ENCODE assay signal across 10 mouse cellular contexts in genomic region chr13:49372370-49373060, GRCm38 (mm10). TPM values are rescaled to one million over a fixed set of nuclear protein-coding genes. Genes with fewer than 3 reads are reported as not detected.
DNase-seq lines count a peak whose midpoint lies in the region; ATAC-seq lines count a peak whose summit lies in the region.
"Had no signal": no experiment of that assay in that cellular context is flagged by ENCODE, and none has a peak within 500 bp of the region (broad histone marks: within the 10 kb centered on the region; RNA-seq: fewer than 3 reads in every experiment).

No protein-coding gene starts in this region.

- H3K9ac ChIP-seq in forebrain, embryonic 11.5 days (ENCODE audit: low read length), result no peak overlapping the region
- no peak overlapping the region for H3K9ac ChIP-seq in forebrain, embryonic 12.5 days
- no peak overlapping the region for H3K9ac ChIP-seq in lung, embryonic 16.5 days (ENCODE audit: low read length)
- no peak overlapping the region for H3K9ac ChIP-seq in neural tube, embryonic 15.5 days (replicated peaks)
- H3K9ac ChIP-seq: forebrain, embryonic 15.5 days; neural tube, embryonic 12.5 days had no signal

- DNase-seq in forebrain, embryonic 11.5 days (ENCODE audit: low spot score), result peak; percentile 43
- DNase-seq in lung, postnatal 10 days, result no peak
- no peak for DNase-seq in heart, embryonic 10.5 days (ENCODE audit: low spot score)
- DNase-seq in B cell, adult 2 months, result no peak
- DNase-seq in spleen, adult 12 weeks (ENCODE audit: low spot score), result no peak

- H3K27ac ChIP-seq in forebrain, embryonic 11.5 days (ENCODE audit: low read depth, low read length), result no peak overlapping the region
- no peak overlapping the region for H3K27ac ChIP-seq in forebrain, embryonic 12.5 days
- H3K27ac ChIP-seq in lung, embryonic 16.5 days (ENCODE audit: low read length), result peak overlapping the region; percentile 70
- peak overlapping the region; percentile 79; the same call in 1 of the 2 replicates for H3K27ac ChIP-seq in heart, embryonic 10.5 days
- H3K27ac ChIP-seq in neural tube, embryonic 15.5 days (replicated peaks), result peak overlapping the region; percentile 65; the same call in 1 of the 2 replicates
- H3K27ac ChIP-seq: forebrain, embryonic 15.5 days; neural tube, embryonic 12.5 days had no signal

- H3K4me1 ChIP-seq in forebrain, embryonic 11.5 days (replicated peaks; ENCODE audit: control insufficient read depth, insufficient read depth, low read length), result no peaks in the 10 kb centered on the region
- no peaks in the 10 kb centered on the region for H3K4me1 ChIP-seq in forebrain, embryonic 12.5 days
- peaks cover 16% of the 10 kb centered on the region for H3K4me1 ChIP-seq in lung, embryonic 16.5 days (replicated peaks; ENCODE audit: control insufficient read depth, insufficient read depth, low read length)
- peaks cover 52% of the 10 kb centered on the region for H3K4me1 ChIP-seq in heart, embryonic 10.5 days
- peaks cover 7% of the 10 kb centered on the region; the same call in 1 of the 2 replicates for H3K4me1 ChIP-seq in neural tube, embryonic 15.5 days

- 94% methylated on average over 9 of the region's 9 CpGs for WGBS in forebrain, embryonic 11.5 days
- 93% methylated on average over 9 of the region's 9 CpGs for WGBS in forebrain, embryonic 12.5 days
- 87% methylated on average over 9 of the region's 9 CpGs for WGBS in lung, embryonic 16.5 days
- WGBS in heart, embryonic 10.5 days, result 86% methylated on average over 9 of the region's 9 CpGs
- WGBS in neural tube, embryonic 15.5 days, result 92% methylated on average over 9 of the region's 9 CpGs

- no peak overlapping the region for H3K4me3 ChIP-seq in forebrain, embryonic 11.5 days (ENCODE audit: low read depth, low read length)
- H3K4me3 ChIP-seq in forebrain, embryonic 12.5 days (replicated peaks), result no peak overlapping the region
- no peak overlapping the region for H3K4me3 ChIP-seq in lung, embryonic 16.5 days (ENCODE audit: low read length)
- no peak overlapping the region for H3K4me3 ChIP-seq in heart, embryonic 10.5 days
- no peak overlapping the region for H3K4me3 ChIP-seq in neural tube, embryonic 15.5 days (replicated peaks)
- H3K4me3 ChIP-seq: forebrain, embryonic 15.5 days; neural tube, embryonic 12.5 days had no signal

- H3K9me3 ChIP-seq in forebrain, embryonic 11.5 days (ENCODE audit: control insufficient read depth, low read length), result no peaks in the 10 kb centered on the region
- H3K9me3 ChIP-seq in forebrain, embryonic 12.5 days, result no peaks in the 10 kb centered on the region
- no peaks in the 10 kb centered on the region for H3K9me3 ChIP-seq in lung, embryonic 16.5 days (ENCODE audit: control insufficient read depth, low read length)
- no peaks in the 10 kb centered on the region for H3K9me3 ChIP-seq in heart, embryonic 10.5 days
- H3K9me3 ChIP-seq in neural tube, embryonic 15.5 days (replicated peaks), result no peaks in the 10 kb centered on the region
- H3K9me3 ChIP-seq: forebrain, embryonic 15.5 days; neural tube, embryonic 12.5 days had no signal

- no peaks in the 10 kb centered on the region for H3K27me3 ChIP-seq in forebrain, embryonic 11.5 days (ENCODE audit: control insufficient read depth, insufficient read depth, low read length)
- H3K27me3 ChIP-seq in forebrain, embryonic 12.5 days, result no peaks in the 10 kb centered on the region
- no peaks in the 10 kb centered on the region for H3K27me3 ChIP-seq in lung, embryonic 16.5 days (ENCODE audit: control insufficient read depth, insufficient read depth, low read depth, low read length)
- no peaks in the 10 kb centered on the region for H3K27me3 ChIP-seq in heart, embryonic 10.5 days (ENCODE audit: insufficient read depth, poor library complexity, severe bottlenecking)
- no peaks in the 10 kb centered on the region for H3K27me3 ChIP-seq in neural tube, embryonic 15.5 days (replicated peaks)
- H3K27me3 ChIP-seq: forebrain, embryonic 15.5 days; neural tube, embryonic 12.5 days had no signal

- ATAC-seq in forebrain, embryonic 11.5 days (replicated peaks; ENCODE audit: low FRiP score), result no peak
- ATAC-seq in forebrain, embryonic 12.5 days (ENCODE audit: low FRiP score), result no peak
- ATAC-seq in lung, embryonic 16.5 days (ENCODE audit: low read depth), result no peak
- no peak for ATAC-seq in neural tube, embryonic 15.5 days (ENCODE audit: low FRiP score)
- ATAC-seq: forebrain, embryonic 15.5 days had no signal

- no peaks in the 10 kb centered on the region; the same call in 1 of the 2 replicates for H3K36me3 ChIP-seq in forebrain, embryonic 11.5 days (ENCODE audit: control insufficient read depth, insufficient read depth, low read length)
- peaks cover 68% of the 10 kb centered on the region for H3K36me3 ChIP-seq in forebrain, embryonic 12.5 days (replicated peaks)
- peaks cover 21% of the 10 kb centered on the region for H3K36me3 ChIP-seq in lung, embryonic 16.5 days (ENCODE audit: control insufficient read depth, insufficient read depth, low read length)
- H3K36me3 ChIP-seq in heart, embryonic 10.5 days, result peaks cover 55% of the 10 kb centered on the region
- H3K36me3 ChIP-seq in neural tube, embryonic 15.5 days, result peaks cover 48% of the 10 kb centered on the region

- H3K4me2 ChIP-seq in forebrain, embryonic 11.5 days (ENCODE audit: low read depth, low read length, severe bottlenecking), result no peak overlapping the region
- H3K4me2 ChIP-seq in forebrain, embryonic 12.5 days, result no peak overlapping the region
- no peak overlapping the region for H3K4me2 ChIP-seq in lung, embryonic 16.5 days (ENCODE audit: low read depth, low read length)
- H3K4me2 ChIP-seq in neural tube, embryonic 15.5 days, result no peak overlapping the region
- H3K4me2 ChIP-seq: forebrain, embryonic 15.5 days; neural tube, embryonic 12.5 days had no signal

RNA-seq across cellular contexts. Expression of gene Bicd2, which starts 31.1 kb away (rescaled TPM):
- 35.7 and 38.5 TPM in 2 replicates for polyA plus RNA-seq in forebrain, embryonic 11.5 days (2014; fragmentation: Nextera tagmentation; extraction: Ambion mirVana)
- 38.9 and 39.1 TPM in 2 replicates for polyA plus RNA-seq in forebrain, embryonic 12.5 days (2016; fragmentation: Nextera tagmentation; extraction: Ambion mirVana)
- 31.2 and 32.1 TPM in 2 replicates for polyA plus RNA-seq in lung, embryonic 16.5 days (2015; fragmentation: Nextera tagmentation; extraction: Ambion mirVana)
- polyA plus RNA-seq in heart, embryonic 10.5 days (2016; fragmentation: Nextera tagmentation; extraction: Ambion mirVana), result 37.5 and 46.7 TPM in 2 replicates
- 28.3 and 30.3 TPM in 2 replicates for polyA plus RNA-seq in neural tube, embryonic 15.5 days (2015; fragmentation: Nextera tagmentation; extraction: Ambion mirVana)

RNA-seq across cellular contexts. Expression of gene Ippk, which starts 48.5 kb away (rescaled TPM):
- polyA plus RNA-seq in forebrain, embryonic 11.5 days (2014; fragmentation: Nextera tagmentation; extraction: Ambion mirVana), result 16.6 and 16.9 TPM in 2 replicates
- 15.2 and 15.6 TPM in 2 replicates for polyA plus RNA-seq in forebrain, embryonic 12.5 days (2016; fragmentation: Nextera tagmentation; extraction: Ambion mirVana)
- polyA plus RNA-seq in lung, embryonic 16.5 days (2015; fragmentation: Nextera tagmentation; extraction: Ambion mirVana), result 15.7 and 16.2 TPM in 2 replicates
- polyA plus RNA-seq in heart, embryonic 10.5 days (2016; fragmentation: Nextera tagmentation; extraction: Ambion mirVana), result 15.8 and 18.5 TPM in 2 replicates
- 13.1 and 13.6 TPM in 2 replicates for polyA plus RNA-seq in neural tube, embryonic 15.5 days (2015; fragmentation: Nextera tagmentation; extraction: Ambion mirVana)

RNA-seq across cellular contexts. Expression of gene Fgd3, which starts 52.4 kb away (rescaled TPM):
- polyA plus RNA-seq in forebrain, embryonic 11.5 days (2014; fragmentation: Nextera tagmentation; extraction: Ambion mirVana), result 1.7 and 2.1 TPM in 2 replicates
- 1.7 and 2.5 TPM in 2 replicates for polyA plus RNA-seq in forebrain, embryonic 12.5 days (2016; fragmentation: Nextera tagmentation; extraction: Ambion mirVana)
- polyA plus RNA-seq in lung, embryonic 16.5 days (2015; fragmentation: Nextera tagmentation; extraction: Ambion mirVana), result 0.26 and 0.33 TPM in 2 replicates
- polyA plus RNA-seq in heart, embryonic 10.5 days (2016; fragmentation: Nextera tagmentation; extraction: Ambion mirVana), result 0.26 and 0.45 TPM in 2 replicates
- 2.1 and 2.2 TPM in 2 replicates for polyA plus RNA-seq in neural tube, embryonic 15.5 days (2015; fragmentation: Nextera tagmentation; extraction: Ambion mirVana)

Comparison
In these comparisons a context has a peak if more than half of its experiments do, and no peak if none do; other contexts are left out.
1. H3K27ac ChIP-seq: peak in lung, embryonic 16.5 days (single experiment), heart, embryonic 10.5 days (single experiment) and neural tube, embryonic 15.5 days (single experiment); none in forebrain, embryonic 11.5 days (single experiment) and forebrain, embryonic 12.5 days (single experiment).